Mouse (Mus musculus) heart, postnatal 14 days (tissue): Measurements from ENCODE around the gene Paxbp1. TPM values are rescaled to one million over a fixed set of nuclear protein-coding genes. Genes with fewer than 3 reads are reported as not detected.
A peak's percentile ranks its signal among the peaks of the same experiment; 100 is the strongest.

Experiments used
- DNase-seq, 2 experiments: peaks; one replicate each; pipeline ENCODE4 v3.0.0; 2021 to 2022
- intact Hi-C: fragments of 180-260 bp; cut with DNase I; formaldehyde crosslinking; loops from one replicate; pipeline ENCODE4 v1.15.1; 2025
- total RNA-seq, 2 experiments: library from RNA; stranded (reverse); gene quantifications; 2 replicates each; pipeline ENCODE4 v1.2.3; 2021

Gene Paxbp1
- total RNA-seq, 2 experiments from 2014 or later: 20.3 to 21.1 TPM

DNA sequence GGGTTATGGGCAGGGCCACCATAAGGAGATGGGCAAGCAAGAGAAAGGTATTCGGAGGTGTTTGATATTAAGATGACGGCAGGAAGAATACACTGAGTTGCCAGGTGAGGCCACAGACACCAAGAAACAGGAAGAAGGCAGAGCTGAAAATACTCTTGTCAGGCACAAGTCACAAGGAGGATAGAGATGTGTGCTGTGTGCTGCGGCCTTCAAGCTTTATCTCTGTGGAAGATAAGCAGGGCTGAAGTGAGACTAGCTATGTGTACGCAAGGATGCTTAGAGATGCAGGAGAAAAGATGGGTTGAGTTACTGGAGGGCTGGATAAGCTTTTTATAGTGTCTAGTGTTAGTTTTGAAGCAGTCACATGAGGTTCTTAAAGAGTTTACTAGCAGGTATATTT is 12.9 kb upstream of the Paxbp1 start:
- no peak for DNase-seq
- intact Hi-C loops: no loop called here

DNA sequence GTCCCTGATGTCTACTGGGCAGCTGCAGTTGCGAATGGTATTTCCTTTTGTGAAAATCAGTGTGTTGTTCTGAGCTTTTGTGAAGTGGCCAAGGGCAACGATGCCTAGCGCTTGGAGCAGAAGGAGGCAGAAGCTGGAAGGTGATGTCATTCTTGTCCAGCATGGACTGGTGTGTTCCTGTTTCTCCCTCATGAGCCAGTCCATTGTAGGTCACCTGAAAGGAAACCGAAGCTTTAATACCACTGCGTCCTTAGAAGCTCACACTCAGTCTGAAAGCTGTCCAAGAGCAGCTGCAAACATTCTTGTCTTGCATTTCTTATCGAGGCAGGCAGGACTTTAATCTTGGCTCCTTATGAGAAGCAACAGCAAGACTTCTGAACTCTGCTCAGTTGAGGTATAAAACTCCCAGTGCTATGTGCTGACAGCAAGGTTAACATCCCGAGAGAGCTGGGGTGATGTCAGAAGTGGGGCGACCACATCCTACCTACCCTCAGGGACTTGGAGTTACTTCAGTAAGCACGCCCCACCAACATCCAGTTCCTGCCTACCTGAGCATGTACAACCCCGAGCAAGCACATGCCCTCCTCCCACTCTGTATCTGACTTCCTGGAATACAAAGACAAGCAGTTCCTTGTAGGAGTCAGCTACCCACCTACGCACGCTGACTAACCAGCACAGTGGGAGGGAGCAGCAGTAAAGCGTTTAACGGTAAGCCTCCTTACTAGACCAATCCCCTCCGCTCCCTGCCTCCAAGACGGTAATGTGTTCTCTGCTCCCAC is 11.9 kb upstream of the Paxbp1 start:
- no peak for DNase-seq
- intact Hi-C loops: no loop called here

DNA sequence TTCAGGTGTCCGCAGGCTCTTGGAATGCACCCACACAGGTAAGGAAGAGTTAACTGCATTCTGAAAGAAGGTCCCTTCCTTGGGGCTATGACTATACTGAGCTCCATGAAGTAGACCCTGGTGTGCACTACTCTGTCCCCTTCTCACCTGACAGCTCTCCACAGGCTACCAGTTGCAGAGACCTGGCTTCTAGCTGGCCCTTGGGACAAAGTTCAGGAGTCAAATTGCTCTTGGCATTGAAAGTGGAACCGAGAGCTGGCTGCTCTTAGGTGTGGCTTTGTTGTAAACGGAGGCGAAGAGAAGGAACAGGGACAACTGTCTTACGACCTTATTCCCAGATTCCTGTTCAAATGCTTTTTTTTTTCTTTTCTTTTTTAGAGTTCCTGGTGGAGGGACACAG is 10.8 kb upstream of the Paxbp1 start:
- no peak for DNase-seq
- intact Hi-C loops: no loop called here

DNA sequence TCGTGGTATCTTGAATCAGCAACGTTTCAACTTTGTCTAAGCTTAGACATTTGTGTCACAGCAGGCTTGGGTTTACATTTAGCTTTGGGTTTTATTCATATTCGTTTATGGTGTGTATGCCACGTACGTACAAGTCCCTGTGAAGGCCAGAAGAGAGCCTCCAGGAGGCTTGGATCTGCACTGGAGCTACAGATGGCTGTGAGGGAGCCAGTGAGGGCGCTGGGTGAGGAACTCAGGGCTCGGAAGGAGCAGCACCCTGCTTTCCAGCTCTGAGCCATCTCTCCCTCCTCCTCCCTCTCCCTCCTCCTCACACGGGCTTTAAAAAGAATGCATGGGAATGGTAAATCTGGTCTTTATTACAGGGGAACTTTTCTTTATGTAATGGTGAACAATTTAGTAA is 9.3 kb upstream of the Paxbp1 start:
- intact Hi-C loops: no loop called here
- no peak for DNase-seq

DNA sequence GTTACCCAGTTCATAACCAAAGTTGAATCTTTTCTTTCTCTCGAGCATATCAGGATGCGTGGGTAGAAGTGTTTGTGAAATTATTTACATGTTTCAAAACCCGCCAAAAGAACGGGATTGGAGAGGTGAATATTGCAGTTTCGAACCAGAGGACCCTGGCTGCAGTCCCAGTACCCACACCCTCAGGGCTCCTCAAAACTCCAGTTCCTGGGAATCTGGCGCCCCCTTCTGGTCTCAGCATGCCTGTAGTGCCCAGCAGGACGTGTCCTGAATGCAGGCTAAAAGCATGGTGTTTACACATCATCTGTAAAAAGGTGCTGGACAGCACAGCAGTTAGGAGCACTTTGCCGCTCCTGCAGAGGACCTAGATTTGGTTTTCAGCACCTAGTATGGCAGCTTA is 1.2 kb upstream of the Paxbp1 start:
- intact Hi-C loops: loop anchor here (2.0 to 10.0 kb wide), 2 partner anchors 27 to 761 kb away; partner anchors contain the start of gene Scaf4
- peak; percentile 47 to 64 for DNase-seq

DNA sequence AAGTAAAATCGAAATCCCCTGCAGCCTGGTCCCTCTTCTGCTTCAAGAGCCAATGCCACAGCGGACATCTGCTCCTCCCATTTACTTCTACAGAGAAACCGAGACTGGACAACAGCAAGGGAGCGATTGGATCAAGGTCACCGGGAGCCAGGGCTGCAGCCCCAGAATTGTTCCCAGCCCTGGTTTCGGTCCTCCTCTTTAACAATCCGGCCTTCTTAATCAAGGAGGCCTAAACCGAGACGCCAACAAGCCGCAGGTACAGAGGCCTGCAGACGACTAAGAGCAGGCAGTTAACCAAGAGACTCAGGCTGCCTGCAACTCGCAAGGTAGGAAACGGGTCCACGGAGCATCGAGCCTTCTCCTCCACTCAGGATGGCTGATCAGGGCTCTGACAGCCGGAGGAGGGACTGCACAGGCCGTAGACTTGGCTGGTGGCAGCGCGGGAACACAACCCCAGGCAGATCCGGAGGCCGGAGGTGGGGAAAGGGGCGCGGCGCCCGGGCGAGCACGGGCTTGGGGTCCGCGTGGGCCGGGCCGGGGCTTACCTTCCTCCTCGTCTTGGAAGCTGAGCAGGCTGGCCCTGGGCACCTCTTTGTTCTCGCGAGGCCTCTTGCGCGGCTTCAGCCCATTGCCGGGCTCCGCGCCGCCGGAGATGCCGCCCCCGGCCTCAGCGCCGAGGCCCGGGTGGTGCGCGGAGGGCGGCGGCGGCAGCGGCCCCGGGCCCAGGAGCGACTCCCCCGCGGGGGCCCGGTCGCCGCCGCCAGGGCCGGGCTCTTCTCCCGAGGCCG is 688 bp downstream of the Paxbp1 start:
- intact Hi-C loops: loop anchor here (2.0 to 10.0 kb wide), 2 partner anchors 29 to 759 kb away; partner anchors contain the start of gene Scaf4
- DNase-seq: peak; percentile 59 to 64

DNA sequence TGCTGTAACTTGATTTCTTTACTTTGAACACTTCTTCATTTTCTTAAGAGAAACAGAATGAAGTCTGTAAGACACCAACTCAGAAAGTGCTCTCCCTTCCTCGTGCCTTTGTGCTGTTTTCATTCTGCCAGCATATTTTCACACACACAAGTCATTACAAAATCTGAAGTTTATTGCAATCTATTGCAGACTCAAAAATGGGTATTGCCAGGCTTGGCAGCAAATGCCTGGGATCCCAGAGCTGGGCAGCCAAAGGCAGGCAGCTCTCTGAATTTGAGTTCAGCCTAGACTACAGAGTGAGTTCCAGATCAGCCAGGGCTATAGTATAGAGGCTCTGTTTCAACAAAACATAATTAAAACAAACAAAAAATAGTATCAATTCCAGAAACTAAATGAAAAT is 1.7 kb downstream of the Paxbp1 start:
- intact Hi-C loops: loop anchor here (10.0 kb wide), 1 partner anchor 758 kb away; the partner anchor contains the start of gene Scaf4
- no peak for DNase-seq

DNA sequence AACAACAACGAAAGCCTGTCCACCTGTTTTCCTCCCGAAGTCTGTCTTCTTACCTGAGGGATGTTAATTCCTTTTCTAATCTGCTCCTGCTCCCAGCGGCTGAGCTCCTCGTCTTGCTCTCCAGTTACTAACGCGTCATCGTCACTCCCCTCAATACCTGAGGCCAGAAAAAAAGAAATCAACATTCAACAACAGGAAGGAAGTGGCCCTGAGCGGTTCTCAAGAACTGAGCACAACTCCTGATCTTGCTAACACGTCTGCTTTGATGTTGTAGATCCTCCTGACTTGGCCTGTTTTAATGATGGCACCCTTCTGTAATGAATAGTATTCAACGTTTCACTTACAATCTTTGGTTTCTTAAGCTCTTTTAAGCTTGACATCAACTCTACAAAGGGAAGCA is 8.5 kb downstream of the Paxbp1 start:
- DNase-seq: no peak
- intact Hi-C loops: no loop called here

DNA sequence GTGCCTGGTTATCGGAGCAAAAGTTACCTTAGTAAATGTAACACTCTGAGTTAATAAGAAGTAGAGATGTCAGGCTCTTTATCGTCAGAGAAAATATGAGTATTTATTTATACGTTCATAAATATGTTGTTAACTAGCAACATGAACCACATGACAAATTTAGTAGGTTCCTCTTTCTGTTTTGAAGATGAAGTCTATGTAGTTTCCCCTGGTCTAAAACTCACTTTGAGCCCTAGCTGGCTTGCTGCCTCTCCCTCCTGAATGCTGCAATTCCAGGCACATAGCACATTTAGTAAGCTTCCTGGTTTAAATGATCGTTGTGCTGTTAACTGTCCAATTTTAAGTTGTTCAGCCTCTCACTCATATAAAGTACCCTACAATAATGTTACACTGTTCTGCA is 13.6 kb downstream of the Paxbp1 start:
- no peak for DNase-seq
- intact Hi-C loops: no loop called here

DNA sequence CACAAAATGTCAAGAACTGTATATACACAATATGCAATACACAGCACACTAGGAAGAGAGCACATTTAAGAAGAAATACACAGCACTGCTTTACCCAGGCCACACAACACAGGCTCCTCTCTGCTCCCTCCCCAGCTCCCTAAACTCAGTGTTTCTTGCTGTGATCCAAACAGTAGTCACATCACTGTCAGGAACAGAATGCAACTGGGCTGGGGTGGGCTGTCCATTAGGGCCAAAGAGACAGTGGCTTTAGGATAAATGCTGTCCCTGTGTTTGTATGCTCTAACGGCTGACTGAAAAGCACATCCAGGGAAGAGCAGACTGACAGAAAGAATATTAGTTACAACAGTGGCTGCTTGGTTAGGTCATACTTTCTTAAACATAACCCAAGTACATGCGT is 14.4 kb downstream of the Paxbp1 start:
- intact Hi-C loops: no loop called here
- DNase-seq: no peak

DNA sequence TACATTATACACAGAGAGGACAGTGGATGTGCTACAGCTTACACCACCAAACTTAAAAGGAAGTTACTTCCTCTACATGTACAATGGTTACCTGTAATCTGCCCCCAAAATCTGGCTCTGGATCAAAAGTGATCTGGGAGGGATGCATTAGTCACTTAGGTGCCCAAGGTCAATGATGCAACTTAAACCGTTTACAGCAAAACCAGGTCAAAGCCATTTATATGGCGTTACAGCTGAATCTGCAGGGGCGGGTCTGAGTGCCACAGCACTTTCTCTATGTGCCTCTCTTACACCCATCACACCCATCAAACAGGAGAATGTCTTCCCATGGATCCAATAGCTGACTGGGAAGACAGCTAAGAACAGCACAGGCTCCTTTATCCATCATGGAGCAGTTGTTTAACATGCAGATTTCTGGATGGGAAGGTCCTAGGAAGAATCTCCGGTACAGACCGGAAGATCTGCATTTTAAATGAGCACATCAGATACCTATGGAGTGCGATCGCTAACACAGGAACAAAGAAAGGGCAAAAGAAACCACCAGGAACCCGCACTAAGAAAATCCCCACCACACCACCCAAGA is 15.1 kb downstream of the Paxbp1 start:
- no peak for DNase-seq
- intact Hi-C loops: no loop called here

DNA sequence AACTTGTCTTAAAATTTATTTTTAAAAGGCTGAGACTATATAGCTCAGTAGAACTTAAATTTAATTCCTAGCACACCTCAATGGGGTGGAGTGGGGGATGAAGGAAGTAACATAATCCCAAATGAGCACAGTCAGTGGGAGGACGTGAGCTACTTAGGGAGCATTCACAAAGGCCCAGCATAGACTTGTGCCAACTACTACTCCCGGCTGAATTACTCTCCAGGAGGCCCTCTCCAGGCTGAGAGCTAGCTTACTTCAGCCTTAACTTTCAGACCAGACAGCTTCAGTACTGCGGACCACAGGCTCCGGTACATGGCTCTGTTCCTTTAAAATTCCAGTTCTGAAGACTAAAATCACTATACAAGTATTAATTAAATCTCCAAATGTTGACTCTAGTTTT is 18.1 kb downstream of the Paxbp1 start:
- intact Hi-C loops: no loop called here
- no peak for DNase-seq

DNA sequence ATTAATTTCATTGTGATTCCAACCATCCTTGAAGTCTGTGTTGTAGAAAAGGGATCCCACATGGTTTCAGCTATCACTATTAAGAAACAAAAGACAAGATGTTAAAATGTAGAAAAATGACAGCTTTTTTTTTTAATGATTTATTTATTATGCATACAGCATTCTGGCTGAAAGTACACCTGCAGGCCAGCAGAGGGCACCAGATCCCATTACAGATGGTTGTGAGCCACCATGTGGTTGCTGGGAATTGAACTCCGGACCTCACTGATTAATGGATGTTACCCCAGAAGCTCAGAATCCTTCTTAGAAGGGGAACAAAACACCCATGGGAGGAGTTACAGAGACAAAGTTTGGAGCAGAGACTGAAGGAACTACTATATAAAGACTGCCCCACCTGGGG is 21.0 kb downstream of the Paxbp1 start:
- intact Hi-C loops: loop anchor here (5.0 kb wide), 1 partner anchor 49 kb away; no protein-coding TSS in a partner anchor
- DNase-seq: peak in 1 of 2 experiments; percentile 20

DNA sequence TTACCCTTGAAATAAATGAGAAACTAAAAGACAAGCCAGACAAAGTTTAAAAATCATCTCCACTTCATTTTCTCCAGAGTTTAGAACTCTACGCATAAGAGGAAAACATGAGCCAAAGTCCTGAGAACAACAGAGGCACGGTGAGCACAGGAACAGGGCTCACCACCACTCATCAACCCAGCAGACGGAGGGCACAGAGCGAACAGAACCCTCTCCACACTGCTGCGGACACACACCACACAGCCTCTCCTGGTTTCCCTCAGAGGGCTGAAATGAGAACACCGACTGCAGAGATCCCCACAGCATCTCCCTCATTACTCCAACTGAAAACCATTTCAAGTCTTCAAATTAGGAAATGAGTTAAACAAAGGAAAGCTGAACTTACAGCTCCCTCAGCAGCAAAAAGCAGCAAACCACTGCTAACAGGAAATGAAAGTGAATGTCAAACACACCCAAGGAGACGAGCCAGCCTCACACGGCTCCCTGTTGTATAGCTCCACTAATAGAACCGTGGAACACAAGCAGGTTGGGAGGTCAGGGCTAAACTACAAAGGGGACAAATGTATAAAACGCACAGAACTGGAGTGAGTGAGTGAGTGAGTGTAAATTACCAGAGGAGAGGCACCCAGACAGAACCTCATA is 23.4 kb downstream of the Paxbp1 start:
- no peak for DNase-seq
- intact Hi-C loops: loop anchor here (5.0 kb wide), 1 partner anchor 51 kb away; no protein-coding TSS in a partner anchor

DNA sequence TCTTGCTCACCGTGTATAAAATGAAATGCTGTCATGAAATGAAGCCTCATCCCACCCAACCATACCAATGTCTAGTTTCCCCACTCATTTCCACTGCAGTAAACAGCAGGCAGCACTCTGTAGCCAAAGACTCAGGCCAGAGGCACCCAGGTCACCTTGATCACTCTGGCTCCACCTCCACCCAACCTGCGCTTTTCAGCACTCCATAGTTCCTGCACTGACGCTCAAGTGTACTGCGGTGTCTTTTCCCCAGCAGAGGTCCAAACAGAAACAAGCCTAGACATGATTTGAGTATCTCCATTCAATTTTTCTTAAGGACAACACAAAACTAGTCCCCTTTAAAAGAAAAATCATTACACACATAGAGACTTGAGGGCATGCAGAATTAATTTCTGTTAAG is 24.9 kb downstream of the Paxbp1 start:
- intact Hi-C loops: no loop called here
- no peak for DNase-seq

DNA sequence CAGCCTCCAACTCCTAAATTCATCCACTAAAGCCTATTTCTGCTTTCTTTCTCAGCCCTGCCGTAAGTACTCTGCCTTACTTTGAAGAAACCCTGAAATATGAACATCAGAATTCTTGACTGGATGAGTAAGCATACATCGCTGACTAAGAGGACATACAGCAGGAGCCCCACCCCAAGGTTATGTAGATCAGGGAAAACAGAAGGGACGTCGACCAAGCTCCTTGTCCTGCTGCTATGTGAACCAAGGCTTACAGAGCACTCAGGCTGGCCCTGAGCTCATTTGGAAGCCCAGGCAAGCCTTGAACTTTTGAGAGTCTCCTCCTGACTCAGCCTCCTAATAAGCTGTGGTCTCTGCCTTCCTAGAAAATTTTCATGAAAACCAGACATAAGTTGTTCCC is 28.6 kb downstream of the Paxbp1 start:
- intact Hi-C loops: no loop called here
- DNase-seq: no peak

DNA sequence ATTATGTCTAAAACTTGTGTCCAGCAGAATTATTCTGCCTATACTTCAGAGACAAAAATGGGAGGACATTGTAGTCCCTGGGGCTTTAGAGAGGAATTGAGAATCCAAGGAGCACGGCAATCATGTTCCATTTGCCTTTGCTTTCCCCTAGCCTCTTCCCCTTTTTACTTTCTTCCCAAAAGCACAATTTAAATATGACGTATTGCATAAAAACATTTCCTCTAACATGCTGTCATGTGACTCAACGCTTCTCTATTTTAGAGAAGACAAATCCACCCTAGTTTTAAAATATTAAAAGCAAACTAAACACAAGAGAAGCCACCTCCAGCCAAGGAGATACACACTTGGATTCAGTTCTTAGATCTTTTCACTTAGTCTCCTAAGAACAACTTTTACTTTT is 32.5 kb downstream of the Paxbp1 start:
- intact Hi-C loops: loop anchor here (2.0 to 5.0 kb wide), 2 partner anchors 77 to 185 kb away; partner anchors contain the start of genes Cfap298 and Eva1c
- no peak for DNase-seq

DNA sequence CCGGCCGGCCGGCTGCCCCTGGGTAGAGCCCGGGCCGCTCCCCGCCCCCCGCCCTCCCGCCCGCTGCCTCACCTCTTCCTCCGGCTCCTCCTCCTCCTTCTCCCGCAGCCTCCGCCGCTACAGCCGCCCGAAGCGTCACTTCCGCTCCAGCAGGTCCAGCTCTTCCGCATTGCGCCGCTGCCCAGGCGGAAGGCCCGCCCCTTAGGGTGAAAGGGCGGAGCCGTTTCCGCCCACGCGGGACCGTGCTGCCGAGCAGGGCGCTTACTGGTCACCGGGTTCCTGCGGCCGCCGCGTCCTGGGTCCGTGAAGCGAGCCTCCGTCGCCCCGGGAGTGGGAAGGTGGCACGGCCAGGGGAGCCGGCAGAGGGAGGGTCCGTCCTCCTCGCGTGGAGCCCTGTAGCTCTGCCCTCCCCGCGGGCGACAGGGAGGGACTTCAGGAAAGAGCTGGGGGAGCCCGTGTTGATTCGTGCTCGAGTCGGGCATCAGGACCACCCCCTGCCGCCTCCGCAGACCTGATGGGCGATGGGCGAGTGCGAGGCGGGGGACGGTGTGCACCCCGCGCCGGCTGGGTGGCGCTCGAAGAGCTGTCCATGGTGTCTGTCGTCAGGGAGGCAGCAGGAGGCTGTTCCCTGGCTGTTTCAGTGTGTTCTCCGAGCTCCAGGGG is 33.2 kb downstream of the Paxbp1 start, which contains the start of gene Synj1:
Synj1 (minus strand) TSS at position 288 of the 663 bp plus-strand sequence.
- intact Hi-C loops: loop anchor here (2.0 to 5.0 kb wide), 2 partner anchors 76 to 184 kb away; partner anchors contain the start of genes Cfap298 and Eva1c
- peak; percentile 93 to 95 for DNase-seq

DNA sequence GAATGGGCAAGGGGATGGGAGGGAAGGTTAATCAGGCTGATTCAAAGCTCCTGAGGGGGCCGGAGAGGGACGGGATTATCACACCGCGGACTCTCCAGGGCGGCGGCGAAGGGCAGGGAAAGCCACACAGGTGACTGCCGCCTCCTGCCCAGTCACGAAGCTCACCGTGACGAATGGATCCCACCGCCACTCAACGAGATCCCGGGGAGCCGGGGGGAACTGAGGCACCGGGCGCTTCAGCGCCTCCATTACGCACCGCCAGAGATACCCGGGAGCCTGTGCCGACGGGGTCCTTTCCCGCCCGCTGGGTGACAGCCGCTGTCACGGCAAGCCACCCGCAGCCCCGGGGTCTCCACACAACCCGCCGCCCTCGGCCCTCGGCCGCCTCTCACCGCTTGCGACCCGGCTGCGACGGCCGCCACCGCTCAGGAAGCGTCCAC is 33.7 kb downstream of the Paxbp1 start:
- intact Hi-C loops: loop anchor here (2.0 to 5.0 kb wide), 2 partner anchors 76 to 183 kb away; partner anchors contain the start of genes Cfap298 and Eva1c
- no peak for DNase-seq
